ENCODE assay signal across 19 mouse cellular contexts in the genomic region with DNA sequence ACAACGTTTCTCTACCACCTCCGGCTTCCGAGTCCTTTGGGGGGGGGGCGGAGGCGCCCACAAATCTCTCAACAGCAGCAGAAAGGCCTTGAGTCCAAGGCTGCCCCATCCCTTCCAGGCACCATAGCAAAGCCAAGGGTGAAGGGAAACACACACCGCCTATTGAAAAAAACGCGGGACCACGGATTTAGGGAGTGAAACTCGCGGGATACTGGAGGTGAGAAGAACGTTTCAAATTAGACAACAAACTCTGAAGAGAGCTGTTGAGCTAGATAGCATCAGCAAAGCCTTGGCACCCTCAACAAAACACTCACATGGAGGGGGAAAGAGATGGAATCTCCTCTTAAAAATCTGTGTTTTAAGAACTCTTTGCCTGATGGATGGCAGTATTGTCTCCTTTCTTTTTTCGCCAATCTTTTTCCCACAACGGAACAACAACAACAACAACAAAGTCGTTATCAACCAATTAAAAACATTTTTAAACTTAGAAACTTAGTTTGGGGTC. TPM values are rescaled to one million over a fixed set of nuclear protein-coding genes. Genes with fewer than 3 reads are reported as not detected.
DNase-seq lines count a peak whose midpoint lies in the region; ATAC-seq and TF ChIP-seq lines count a peak whose summit lies in the region.
"Had no signal": no experiment of that assay in that cellular context is flagged by ENCODE, and none has a peak within 500 bp of the region (broad histone marks: within the 10 kb centered on the region; RNA-seq: fewer than 3 reads in every experiment).

No protein-coding gene starts in this region.

- 1% methylated on average over 15 of the region's 15 CpGs for WGBS in hindbrain, embryonic 10.5 days
- WGBS in hindbrain, postnatal 0 days, result 2% methylated on average over 15 of the region's 15 CpGs
- 2% methylated on average over 15 of the region's 15 CpGs for WGBS in hindbrain, embryonic 15.5 days
- under 1% methylated on average over 15 of the region's 15 CpGs for WGBS in midbrain, embryonic 15.5 days

- no peaks in the 10 kb centered on the region for H3K9me3 ChIP-seq in hindbrain, embryonic 10.5 days
- H3K9me3 ChIP-seq in hindbrain, postnatal 0 days (ENCODE audit: low read length), result no peaks in the 10 kb centered on the region
- no peaks in the 10 kb centered on the region for H3K9me3 ChIP-seq in hindbrain, embryonic 15.5 days
- no peaks in the 10 kb centered on the region for H3K9me3 ChIP-seq in midbrain, embryonic 15.5 days
- H3K9me3 ChIP-seq: kidney, embryonic 15.5 days; neural tube, embryonic 12.5 days; stomach, embryonic 15.5 days had no signal

- no peaks in the 10 kb centered on the region for H3K36me3 ChIP-seq in hindbrain, embryonic 10.5 days
- no peaks in the 10 kb centered on the region for H3K36me3 ChIP-seq in hindbrain, postnatal 0 days (ENCODE audit: insufficient read depth, low read length)
- H3K36me3 ChIP-seq in hindbrain, embryonic 15.5 days, result no peaks in the 10 kb centered on the region
- no peaks in the 10 kb centered on the region for H3K36me3 ChIP-seq in midbrain, embryonic 15.5 days (replicated peaks)
- H3K36me3 ChIP-seq: kidney, embryonic 15.5 days; neural tube, embryonic 12.5 days; stomach, embryonic 15.5 days had no signal

- ATAC-seq in hindbrain, postnatal 0 days, result no peak
- no peak for ATAC-seq in hindbrain, embryonic 15.5 days (ENCODE audit: low FRiP score, low read depth)
- no peak for ATAC-seq in midbrain, embryonic 15.5 days (replicated peaks)

- no peak overlapping the region for H3K4me2 ChIP-seq in hindbrain, postnatal 0 days (ENCODE audit: low read depth, low read length)
- H3K4me2 ChIP-seq in hindbrain, embryonic 15.5 days, result no peak overlapping the region
- peak overlapping the region; percentile 42 for H3K4me2 ChIP-seq in midbrain, embryonic 15.5 days
- H3K4me2 ChIP-seq: kidney, embryonic 15.5 days; stomach, embryonic 15.5 days had no signal

- H3K4me1 ChIP-seq in hindbrain, embryonic 10.5 days (replicated peaks), result peaks cover 79% of the 10 kb centered on the region
- 0 out of 2 replicates have a peak, but pooled peaks cover 4% of the 10 kb centered on the region for H3K4me1 ChIP-seq in hindbrain, postnatal 0 days (ENCODE audit: insufficient read depth, low read length)
- peaks cover 48% of the 10 kb centered on the region for H3K4me1 ChIP-seq in hindbrain, embryonic 15.5 days (replicated peaks)
- H3K4me1 ChIP-seq in midbrain, embryonic 15.5 days, result peaks cover 50% of the 10 kb centered on the region

- H3K9ac ChIP-seq in hindbrain, postnatal 0 days (replicated peaks; ENCODE audit: low read length), result no peak overlapping the region
- H3K9ac ChIP-seq in hindbrain, embryonic 15.5 days, result no peak overlapping the region
- 0 out of 2 replicates have a peak overlapping the region, but pooled peaks have one; percentile 10 for H3K9ac ChIP-seq in midbrain, embryonic 15.5 days
- H3K9ac ChIP-seq: kidney, embryonic 15.5 days; neural tube, embryonic 12.5 days; stomach, embryonic 15.5 days had no signal

- peak overlapping the region; percentile 42; the same call in 1 of the 2 replicates for H3K4me3 ChIP-seq in hindbrain, embryonic 10.5 days
- no peak overlapping the region for H3K4me3 ChIP-seq in hindbrain, postnatal 0 days (ENCODE audit: low read length)
- H3K4me3 ChIP-seq in hindbrain, embryonic 15.5 days, result peak overlapping the region; percentile 0
- H3K4me3 ChIP-seq in midbrain, embryonic 15.5 days, result peak overlapping the region; percentile 38
- H3K4me3 ChIP-seq: kidney, embryonic 15.5 days; layer of hippocampus, adult 2 months; stomach, embryonic 15.5 days had no signal

- H3K27me3 ChIP-seq in hindbrain, embryonic 10.5 days (ENCODE audit: insufficient read depth, poor library complexity, severe bottlenecking), result peaks cover 100% of the 10 kb centered on the region
- H3K27me3 ChIP-seq in hindbrain, postnatal 0 days (ENCODE audit: insufficient read depth, low read length), result peaks cover 86% of the 10 kb centered on the region
- H3K27me3 ChIP-seq in hindbrain, embryonic 15.5 days, result peaks cover 81% of the 10 kb centered on the region
- peaks cover 60% of the 10 kb centered on the region for H3K27me3 ChIP-seq in midbrain, embryonic 15.5 days (replicated peaks)

- no peak overlapping the region for H3K27ac ChIP-seq in hindbrain, embryonic 10.5 days
- H3K27ac ChIP-seq in hindbrain, postnatal 0 days, result no peak overlapping the region
- H3K27ac ChIP-seq in hindbrain, embryonic 15.5 days (replicated peaks), result no peak overlapping the region
- peak overlapping the region; percentile 80 for H3K27ac ChIP-seq in midbrain, embryonic 15.5 days
- H3K27ac ChIP-seq: kidney, embryonic 15.5 days; layer of hippocampus, adult 2 months; neural tube, embryonic 12.5 days; stomach, embryonic 15.5 days had no signal

- DNase-seq in hindbrain, embryonic 10.5 days (ENCODE audit: low spot score), result peak; percentile 43
- DNase-seq in hindbrain, postnatal 0 days (ENCODE audit: low spot score), result no peak
- DNase-seq in embryo, embryonic 10.5 days (ENCODE audit: low spot score), result peak; percentile 58
- no peak for DNase-seq in layer of hippocampus, postnatal 10 days (ENCODE audit: low spot score in 2 of 2)
- DNase-seq in lung, postnatal 10 days, result no peak
- no peak for DNase-seq in right cerebral cortex, postnatal 14 days
- DNase-seq: adrenal gland, postnatal 25 days; B cell, adult 2 months; cerebellum, adult 9-10 months; liver had no signal

- no peak for TF ChIP-seq CTCF in hindbrain, postnatal 0 days (IDR thresholded peaks at IDR 0.05; ENCODE audit: low read depth)

RNA-seq across cellular contexts. Expression of gene Sox14, which starts 2.8 kb away (rescaled TPM):
- 1.4 and 3.3 TPM in 2 replicates for polyA plus RNA-seq in hindbrain, embryonic 10.5 days (2016; fragmentation: Nextera tagmentation; extraction: Ambion mirVana)
- total RNA-seq in hindbrain, postnatal 0 days (2014; rRNA removed), result 7.0 and 7.3 TPM in 2 replicates
- polyA plus RNA-seq in hindbrain, postnatal 0 days (2015; fragmentation: Nextera tagmentation; extraction: Ambion mirVana), result 5.5 and 7.1 TPM in 2 replicates
- polyA plus RNA-seq in hindbrain, embryonic 15.5 days (2015; fragmentation: Nextera tagmentation; extraction: Ambion mirVana), result 11.0 and 15.3 TPM in 2 replicates
- 74.3 and 90.2 TPM in 2 replicates for polyA plus RNA-seq in midbrain, embryonic 15.5 days (2015; fragmentation: Nextera tagmentation; extraction: Ambion mirVana)
- total RNA-seq in layer of hippocampus, postnatal 10 days (2021), result under 1 TPM; 0.18 to 0.36 TPM
- total RNA-seq: adrenal gland, postnatal 25 days; ES-E14; layer of hippocampus, adult 2 months; megakaryocyte-erythroid progenitor cell, adult 5-6 weeks had no signal
- polyA plus RNA-seq: kidney, embryonic 15.5 days; lung, embryonic 16.5 days had no signal

Comparison
In these comparisons a context has a peak if more than half of its experiments do, and no peak if none do; other contexts are left out.
1. DNase-seq: peak in hindbrain, embryonic 10.5 days (single experiment) and embryo, embryonic 10.5 days (single experiment); none in hindbrain, postnatal 0 days (single experiment), layer of hippocampus, postnatal 10 days (0 of 2), lung, postnatal 10 days (single experiment) and right cerebral cortex, postnatal 14 days (single experiment).